Mouse (Mus musculus) lung, embryonic 14.5 days (tissue): ENCODE measurements at regions not wholly inside any gene's neighbourhood (a gene's known extent, or its start where the extent isn't known, plus 50 kb on each side); places are given as distances from the start of the nearest gene placed in this dataset.

Source experiments
- ATAC-seq: fragments of 200-750 bp; cut with Nextera tagmentation; 2 replicates; pipeline ENCODE4 v1.8.0; 2017; ENCODE audit warnings: mild to moderate bottlenecking, moderate TSS enrichment, moderate library complexity; ENCODE audit not compliant: insufficient read depth
- DNase-seq: peaks from one replicate; pipeline ENCODE4 v3.0.0-alpha.2; 2015
- H3K27ac ChIP-seq: fragments of 300-500 bp; sonication (generic); 2 replicates; pipeline ENCODE4 v1.5.1; 2014; ENCODE audit warnings: low read depth, mild to moderate bottlenecking, moderate library complexity
- H3K27me3 ChIP-seq: fragments of 300-500 bp; sonication (generic); 2 replicates; pipeline ENCODE4 v1.6.1; 2014; ENCODE audit warnings: low read length, control low read depth; ENCODE audit not compliant: insufficient read depth
- H3K36me3 ChIP-seq: fragments of 300-500 bp; sonication (generic); 2 replicates; pipeline ENCODE4 v1.6.1; 2014; ENCODE audit warnings: control low read depth; ENCODE audit not compliant: insufficient read depth
- H3K4me1 ChIP-seq: fragments of 300-500 bp; sonication (generic); 2 replicates; pipeline ENCODE4 v1.6.1; 2014; ENCODE audit warnings: antibody characterized with exemption, control low read depth; ENCODE audit not compliant: insufficient read depth
- H3K4me2 ChIP-seq: fragments of 300-500 bp; sonication (generic); 2 replicates; pipeline ENCODE4 v1.6.1; 2014; ENCODE audit warnings: mild to moderate bottlenecking
- H3K4me3 ChIP-seq: fragments of 300-500 bp; sonication (generic); 2 replicates; pipeline ENCODE4 v1.5.1; 2014; ENCODE audit warnings: low read depth, low read length
- H3K9ac ChIP-seq: fragments of 300-500 bp; sonication (generic); 2 replicates; pipeline ENCODE4 v1.6.1; 2014
- H3K9me3 ChIP-seq: fragments of 300-500 bp; sonication (generic); 2 replicates; pipeline ENCODE4 v1.6.1; 2016; ENCODE audit warnings: low read depth, low read length, control low read depth
- CTCF ChIP-seq: IDR thresholded peaks from 2 replicates; pipeline ENCODE4 v1.5.1; 2016; ENCODE audit warnings: antibody characterized with exemption, low read depth
- WGBS: fragments of 180-500 bp; shearing (Covaris S2); extraction: QIAGEN DNeasy Blood & Tissue Kit; methylation state at CpG from one replicate; pipeline ENCODE4 v1.1.7; 2014; 5-methylcytosine and 5-hydroxymethylcytosine counted together

GRCm38 (mm10) chr12:5637571-5638275 is 262.2 kb upstream of the Klhl29 start:
- no peak overlapping the region for H3K27ac ChIP-seq
- no peaks in the 10 kb centered on the region for H3K27me3 ChIP-seq
- no peaks in the 10 kb centered on the region for H3K4me1 ChIP-seq
- no peak for ATAC-seq
- H3K9ac ChIP-seq = no peak overlapping the region
- no peaks in the 10 kb centered on the region for H3K9me3 ChIP-seq
- no peak overlapping the region for H3K4me2 ChIP-seq
- no peak overlapping the region for H3K4me3 ChIP-seq
- 85% methylated on average over 9 of the region's 9 CpGs for WGBS
- no peak for TF ChIP-seq CTCF
- no peak for DNase-seq
- no peaks in the 10 kb centered on the region for H3K36me3 ChIP-seq

- DNase-seq (no peak), ATAC-seq (no peak)
- Histone ChIP-seq H3K4me2 (no peak overlapping the region), H3K4me3 (no peak overlapping the region), H3K36me3 (no peaks in the 10 kb centered on the region), H3K9ac (no peak overlapping the region), H3K9me3 (no peaks in the 10 kb centered on the region), H3K27me3 (no peaks in the 10 kb centered on the region), H3K27ac (no peak overlapping the region), H3K4me1 (no peaks in the 10 kb centered on the region)
- TF ChIP-seq CTCF = no peak
- WGBS = 84% methylated on average over 3 of the region's 3 CpGs
These were observed 258.5 kb upstream of the Klhl29 start for GRCm38 (mm10) chr12:5633971-5634370.

- Histone ChIP-seq H3K36me3 (no peaks in the 10 kb centered on the region), H3K9ac (no peak overlapping the region), H3K27me3 (no peaks in the 10 kb centered on the region), H3K9me3 (no peaks in the 10 kb centered on the region), H3K4me2 (no peak overlapping the region), H3K27ac (no peak overlapping the region), H3K4me1 (no peaks in the 10 kb centered on the region), H3K4me3 (no peak overlapping the region)
- DNase-seq = no peak
- 75% methylated on average over 9 of the region's 9 CpGs for WGBS
- ATAC-seq = no peak
- no peak for TF ChIP-seq CTCF
These were observed 225.7 kb upstream of the Klhl29 start for GRCm38 (mm10) chr12:5601084-5601654.

- ATAC-seq = no peak
- Histone ChIP-seq H3K36me3 (no peaks in the 10 kb centered on the region), H3K9ac (no peak overlapping the region), H3K27ac (no peak overlapping the region), H3K9me3 (no peaks in the 10 kb centered on the region), H3K4me3 (no peak overlapping the region), H3K4me2 (no peak overlapping the region), H3K27me3 (no peaks in the 10 kb centered on the region), H3K4me1 (no peaks in the 10 kb centered on the region)
- no peak for TF ChIP-seq CTCF
- 88% methylated on average over 1 of the region's 1 CpGs for WGBS
- DNase-seq = no peak
These were observed 223.9 kb upstream of the Klhl29 start for GRCm38 (mm10) chr12:5599426-5599825.

GRCm38 (mm10) chr12:5598961-5599360 is 223.5 kb upstream of the Klhl29 start:
- Histone ChIP-seq H3K4me1 (no peaks in the 10 kb centered on the region), H3K27ac (no peak overlapping the region), H3K27me3 (no peaks in the 10 kb centered on the region), H3K9me3 (no peaks in the 10 kb centered on the region), H3K4me2 (no peak overlapping the region), H3K36me3 (no peaks in the 10 kb centered on the region), H3K4me3 (no peak overlapping the region), H3K9ac (no peak overlapping the region)
- ATAC-seq (no peak), DNase-seq (no peak)
- no peak for TF ChIP-seq CTCF
- WGBS = 87% methylated on average over 4 of the region's 4 CpGs

- H3K4me3 ChIP-seq = no peak overlapping the region
- H3K9ac ChIP-seq = no peak overlapping the region
- H3K27ac ChIP-seq = no peak overlapping the region
- H3K27me3 ChIP-seq = no peaks in the 10 kb centered on the region
- ATAC-seq = no peak
- no peak for TF ChIP-seq CTCF
- no peaks in the 10 kb centered on the region for H3K4me1 ChIP-seq
- 56% methylated on average over 6 of the region's 6 CpGs for WGBS
- H3K36me3 ChIP-seq = no peaks in the 10 kb centered on the region
- no peaks in the 10 kb centered on the region for H3K9me3 ChIP-seq
- no peak overlapping the region for H3K4me2 ChIP-seq
- DNase-seq = no peak
These were observed 197.3 kb upstream of the Klhl29 start for GRCm38 (mm10) chr12:5572831-5573230.

GRCm38 (mm10) chr12:5568941-5569340 is 193.5 kb upstream of the Klhl29 start:
- H3K36me3 ChIP-seq = no peaks in the 10 kb centered on the region
- no peaks in the 10 kb centered on the region for H3K9me3 ChIP-seq
- H3K27me3 ChIP-seq = no peaks in the 10 kb centered on the region
- H3K4me2 ChIP-seq = no peak overlapping the region
- H3K9ac ChIP-seq = no peak overlapping the region
- no peak for TF ChIP-seq CTCF
- WGBS = 81% methylated on average over 5 of the region's 5 CpGs
- no peak overlapping the region for H3K4me3 ChIP-seq
- ATAC-seq (no peak), DNase-seq (no peak)
- H3K4me1 ChIP-seq = no peaks in the 10 kb centered on the region
- no peak overlapping the region for H3K27ac ChIP-seq

GRCm38 (mm10) chr12:5566231-5566630 is 190.7 kb upstream of the Klhl29 start:
- Histone ChIP-seq H3K27me3 (no peaks in the 10 kb centered on the region), H3K9ac (no peak overlapping the region), H3K4me1 (no peaks in the 10 kb centered on the region), H3K4me3 (no peak overlapping the region), H3K4me2 (no peak overlapping the region), H3K9me3 (no peaks in the 10 kb centered on the region), H3K27ac (no peak overlapping the region), H3K36me3 (no peaks in the 10 kb centered on the region)
- WGBS = 25% methylated on average over 2 of the region's 2 CpGs
- ATAC-seq (no peak), DNase-seq (no peak)
- TF ChIP-seq CTCF = no peak
